Mouse (Mus musculus) neural tube, embryonic 15.5 days (tissue): ENCODE measurements around the gene Ofcc1. TPM values are rescaled to one million over a fixed set of nuclear protein-coding genes. Genes with fewer than 3 reads are reported as not detected.

Experiments
- ATAC-seq: fragments of 200-750 bp; cut with Nextera tagmentation; 2 replicates; pipeline ENCODE4 v1.8.0; 2017; ENCODE audit warnings: mild to moderate bottlenecking, moderate TSS enrichment, moderate library complexity; ENCODE audit not compliant: low FRiP score
- H3K27ac ChIP-seq: fragments of 300-500 bp; sonication (generic); replicated peaks from 2 replicates; pipeline ENCODE4 v1.5.1; 2015; ENCODE audit warnings: mild to moderate bottlenecking, inconsistent platforms
- H3K27me3 ChIP-seq: fragments of 300-500 bp; sonication (generic); replicated peaks from 2 replicates; pipeline ENCODE4 v1.6.1; 2015; ENCODE audit warnings: inconsistent platforms
- H3K36me3 ChIP-seq: fragments of 300-500 bp; sonication (generic); 2 replicates; pipeline ENCODE4 v1.6.1; 2015; ENCODE audit warnings: inconsistent platforms
- H3K4me1 ChIP-seq: fragments of 300-500 bp; sonication (generic); 2 replicates; pipeline ENCODE4 v1.6.1; 2015; ENCODE audit warnings: inconsistent platforms
- H3K4me2 ChIP-seq: fragments of 300-500 bp; sonication (generic); 2 replicates; pipeline ENCODE4 v1.6.1; 2015; ENCODE audit warnings: inconsistent platforms, mild to moderate bottlenecking, moderate library complexity
- H3K4me3 ChIP-seq: fragments of 300-500 bp; sonication (generic); replicated peaks from 2 replicates; pipeline ENCODE4 v1.5.1; 2015; ENCODE audit warnings: mild to moderate bottlenecking, inconsistent platforms
- H3K9ac ChIP-seq: fragments of 300-500 bp; sonication (generic); replicated peaks from 2 replicates; pipeline ENCODE4 v1.6.1; 2015; ENCODE audit warnings: mild to moderate bottlenecking, inconsistent platforms
- H3K9me3 ChIP-seq: fragments of 300-500 bp; sonication (generic); replicated peaks from 2 replicates; pipeline ENCODE4 v1.6.1; 2016; ENCODE audit warnings: inconsistent platforms
- WGBS: fragments of 180-500 bp; shearing (Covaris S2); methylation state at CpG from one replicate; pipeline ENCODE4 v1.1.7; 2015; ENCODE audit warnings: mixed read lengths; 5-methylcytosine and 5-hydroxymethylcytosine counted together
- polyA plus RNA-seq: library from polyadenylated mRNA; unstranded; fragments of >200 nt; fragmentation: Nextera tagmentation; extraction: Ambion mirVana; gene quantifications from 2 replicates; pipeline ENCODE4 v1.2.1, GENCODE M21; 2015

The Ofcc1 gene
- polyA plus RNA-seq, 1 experiment from 2014 or later, result 0.10 TPM

GRCm38 (mm10) chr13:40315158-40315792 is 46.0 kb downstream of the Ofcc1 start:
- H3K9ac ChIP-seq, result no peak overlapping the region
- WGBS, result 79% methylated on average over 4 of the region's 4 CpGs
- no peaks in the 10 kb centered on the region for H3K36me3 ChIP-seq
- H3K4me3 ChIP-seq, result no peak overlapping the region
- no peaks in the 10 kb centered on the region for H3K9me3 ChIP-seq
- H3K4me1 ChIP-seq, result no peaks in the 10 kb centered on the region
- no peak overlapping the region for H3K27ac ChIP-seq
- H3K4me2 ChIP-seq, result no peak overlapping the region
- ATAC-seq, result no peak
- no peaks in the 10 kb centered on the region for H3K27me3 ChIP-seq

GRCm38 (mm10) chr13:40292891-40293290 is 68.4 kb downstream of the Ofcc1 start:
- no peak overlapping the region for H3K4me2 ChIP-seq
- H3K4me1 ChIP-seq, result no peaks in the 10 kb centered on the region
- no peaks in the 10 kb centered on the region for H3K27me3 ChIP-seq
- 88% methylated on average over 2 of the region's 2 CpGs for WGBS
- no peak overlapping the region for H3K27ac ChIP-seq
- no peaks in the 10 kb centered on the region for H3K36me3 ChIP-seq
- H3K9me3 ChIP-seq, result no peaks in the 10 kb centered on the region
- ATAC-seq, result no peak
- no peak overlapping the region for H3K4me3 ChIP-seq
- H3K9ac ChIP-seq, result no peak overlapping the region

- WGBS, result 80% methylated on average over 10 of the region's 10 CpGs
- Histone ChIP-seq H3K4me2 (no peak overlapping the region), H3K4me1 (no peaks in the 10 kb centered on the region), H3K36me3 (no peaks in the 10 kb centered on the region), H3K9ac (no peak overlapping the region), H3K4me3 (no peak overlapping the region), H3K27ac (no peak overlapping the region), H3K9me3 (no peaks in the 10 kb centered on the region), H3K27me3 (no peaks in the 10 kb centered on the region)
- ATAC-seq, result no peak
Measured at GRCm38 (mm10) chr13:40290846-40291245, 70.4 kb downstream of the Ofcc1 start.

- no peak overlapping the region for H3K4me2 ChIP-seq
- no peaks in the 10 kb centered on the region for H3K36me3 ChIP-seq
- no peak overlapping the region for H3K27ac ChIP-seq
- no peak overlapping the region for H3K9ac ChIP-seq
- ATAC-seq, result no peak
- no peaks in the 10 kb centered on the region for H3K27me3 ChIP-seq
- no peak overlapping the region for H3K4me3 ChIP-seq
- H3K9me3 ChIP-seq, result no peaks in the 10 kb centered on the region
- H3K4me1 ChIP-seq, result no peaks in the 10 kb centered on the region
- WGBS, result 77% methylated on average over 4 of the region's 4 CpGs
Measured at GRCm38 (mm10) chr13:40288650-40289049, 72.6 kb downstream of the Ofcc1 start.

GRCm38 (mm10) chr13:40287266-40288002 is 73.8 kb downstream of the Ofcc1 start:
- no peaks in the 10 kb centered on the region for H3K36me3 ChIP-seq
- no peaks in the 10 kb centered on the region for H3K9me3 ChIP-seq
- WGBS, result 25% methylated on average over 21 of the region's 21 CpGs
- no peak for ATAC-seq
- 0 out of 2 replicates have a peak overlapping the region, but pooled peaks have one; percentile 6 for H3K4me3 ChIP-seq
- H3K9ac ChIP-seq, result no peak overlapping the region
- no peaks in the 10 kb centered on the region for H3K27me3 ChIP-seq
- H3K27ac ChIP-seq, result no peak overlapping the region
- peak overlapping the region; percentile 38 for H3K4me2 ChIP-seq
- H3K4me1 ChIP-seq, result no peaks in the 10 kb centered on the region

GRCm38 (mm10) chr13:40285234-40285791 is 75.9 kb downstream of the Ofcc1 start:
- Histone ChIP-seq H3K27me3 (no peaks in the 10 kb centered on the region), H3K4me2 (no peak overlapping the region), H3K9me3 (no peaks in the 10 kb centered on the region), H3K27ac (no peak overlapping the region), H3K4me1 (no peaks in the 10 kb centered on the region), H3K36me3 (no peaks in the 10 kb centered on the region), H3K4me3 (no peak overlapping the region), H3K9ac (no peak overlapping the region)
- ATAC-seq, result no peak
- WGBS, result 80% methylated on average over 15 of the region's 15 CpGs

GRCm38 (mm10) chr13:40280616-40281015 is 80.6 kb downstream of the Ofcc1 start:
- H3K9ac ChIP-seq, result no peak overlapping the region
- 67% methylated on average over 5 of the region's 5 CpGs for WGBS

GRCm38 (mm10) chr13:40267546-40267945 is 93.7 kb downstream of the Ofcc1 start:
- no peaks in the 10 kb centered on the region for H3K4me1 ChIP-seq
- no peaks in the 10 kb centered on the region for H3K9me3 ChIP-seq
- H3K4me3 ChIP-seq, result no peak overlapping the region
- no peaks in the 10 kb centered on the region for H3K27me3 ChIP-seq
- no peak for ATAC-seq
- no peak overlapping the region for H3K27ac ChIP-seq
- no peak overlapping the region for H3K9ac ChIP-seq
- WGBS, result 90% methylated on average over 9 of the region's 9 CpGs
- no peaks in the 10 kb centered on the region for H3K36me3 ChIP-seq
- H3K4me2 ChIP-seq, result no peak overlapping the region

More at GRCm38 (mm10) chr13:40280616-40281015, 80.6 kb downstream of the Ofcc1 start:
- H3K27ac ChIP-seq, result no peak overlapping the region
- ATAC-seq, result no peak
- H3K4me1 ChIP-seq, result no peaks in the 10 kb centered on the region
- H3K27me3 ChIP-seq, result no peaks in the 10 kb centered on the region
- H3K36me3 ChIP-seq, result no peaks in the 10 kb centered on the region
- H3K4me2 ChIP-seq, result no peak overlapping the region
- H3K4me3 ChIP-seq, result no peak overlapping the region
- no peaks in the 10 kb centered on the region for H3K9me3 ChIP-seq

- H3K4me1 ChIP-seq, result no peaks in the 10 kb centered on the region
- no peak overlapping the region for H3K9ac ChIP-seq
- 75% methylated on average over 16 of the region's 16 CpGs for WGBS
- no peaks in the 10 kb centered on the region for H3K9me3 ChIP-seq
- H3K36me3 ChIP-seq, result no peaks in the 10 kb centered on the region
- no peaks in the 10 kb centered on the region for H3K27me3 ChIP-seq
- H3K4me2 ChIP-seq, result no peak overlapping the region
- no peak overlapping the region for H3K4me3 ChIP-seq
- no peak overlapping the region for H3K27ac ChIP-seq
- no peak for ATAC-seq
Measured at GRCm38 (mm10) chr13:40263087-40263807, 98.0 kb downstream of the Ofcc1 start.

GRCm38 (mm10) chr13:40258757-40259156 is 102.5 kb downstream of the Ofcc1 start:
- Histone ChIP-seq H3K27ac (no peak overlapping the region), H3K27me3 (no peaks in the 10 kb centered on the region), H3K9ac (no peak overlapping the region), H3K36me3 (no peaks in the 10 kb centered on the region), H3K4me3 (no peak overlapping the region), H3K9me3 (no peaks in the 10 kb centered on the region), H3K4me2 (no peak overlapping the region), H3K4me1 (no peaks in the 10 kb centered on the region)
- WGBS, result 74% methylated on average over 5 of the region's 5 CpGs
- no peak for ATAC-seq

GRCm38 (mm10) chr13:40243821-40244220 is 117.4 kb downstream of the Ofcc1 start:
- no peak for ATAC-seq
- H3K9ac ChIP-seq, result no peak overlapping the region
- H3K27me3 ChIP-seq, result no peaks in the 10 kb centered on the region
- WGBS, result 85% methylated on average over 6 of the region's 6 CpGs
- no peak overlapping the region for H3K27ac ChIP-seq
- H3K36me3 ChIP-seq, result no peaks in the 10 kb centered on the region
- no peaks in the 10 kb centered on the region for H3K4me1 ChIP-seq
- H3K9me3 ChIP-seq, result no peaks in the 10 kb centered on the region
- H3K4me2 ChIP-seq, result no peak overlapping the region
- H3K4me3 ChIP-seq, result no peak overlapping the region
